8 mouse cellular contexts compared by ENCODE assay signal in genomic region chr1:37512961-37513431, GRCm38 (mm10). TPM values are rescaled to one million over a fixed set of nuclear protein-coding genes. Genes with fewer than 3 reads are reported as not detected.
DNase-seq lines count a peak whose midpoint lies in the region; ATAC-seq and TF ChIP-seq lines count a peak whose summit lies in the region.

No protein-coding gene starts in this region.

- no peaks in the 10 kb centered on the region for H3K27me3 ChIP-seq in lung, embryonic 15.5 days
- H3K27me3 ChIP-seq in hindbrain, embryonic 16.5 days (replicated peaks; ENCODE audit: control insufficient read depth, insufficient read depth, low read length) = no peaks in the 10 kb centered on the region
- H3K27me3 ChIP-seq in small intestine, adult 2 months (ENCODE audit: control insufficient read depth, insufficient read depth, low read length) = no peaks in the 10 kb centered on the region

- H3K4me3 ChIP-seq in lung, embryonic 15.5 days = no peak overlapping the region
- no peak overlapping the region for H3K4me3 ChIP-seq in hindbrain, embryonic 16.5 days (ENCODE audit: low read length)
- no peak overlapping the region for H3K4me3 ChIP-seq in small intestine, adult 2 months (ENCODE audit: low read depth, low read length)

- no peaks in the 10 kb centered on the region for H3K36me3 ChIP-seq in lung, embryonic 15.5 days
- no peaks in the 10 kb centered on the region for H3K36me3 ChIP-seq in hindbrain, embryonic 16.5 days (ENCODE audit: control insufficient read depth, insufficient read depth, low read length)
- H3K36me3 ChIP-seq in small intestine, adult 2 months (ENCODE audit: control insufficient read depth, insufficient read depth, low read length) = peaks cover 16% of the 10 kb centered on the region

- TF ChIP-seq CTCF in small intestine, adult 2 months (IDR thresholded peaks at IDR 0.05; ENCODE audit: extremely low read depth, insufficient read length, insufficient replicate concordance, low read depth, low read length) = no peak

- 71% methylated on average over 2 of the region's 2 CpGs for WGBS in lung, embryonic 15.5 days
- 58% methylated on average over 2 of the region's 2 CpGs for WGBS in hindbrain, embryonic 16.5 days
- WGBS in small intestine, adult 2 months = 33% methylated on average over 2 of the region's 2 CpGs

- H3K4me2 ChIP-seq in lung, embryonic 15.5 days = no peak overlapping the region
- peak overlapping the region; percentile 28; the same call in 1 of the 2 replicates for H3K4me2 ChIP-seq in hindbrain, embryonic 16.5 days (ENCODE audit: low read length)

- TF ChIP-seq POLR2A in small intestine, adult 2 months (IDR thresholded peaks at IDR 0.05; ENCODE audit: low read depth, low read length) = no peak

- H3K4me1 ChIP-seq in lung, embryonic 15.5 days = peaks cover 23% of the 10 kb centered on the region
- peaks cover 24% of the 10 kb centered on the region for H3K4me1 ChIP-seq in hindbrain, embryonic 16.5 days (ENCODE audit: control insufficient read depth, insufficient read depth, low read depth, low read length)
- peaks cover 57% of the 10 kb centered on the region for H3K4me1 ChIP-seq in small intestine, adult 2 months (ENCODE audit: control insufficient read depth, insufficient read depth, insufficient read length, low read length)

- no peak for ATAC-seq in lung, embryonic 15.5 days (ENCODE audit: borderline replicate concordance, extremely low read depth, low FRiP score, low TSS enrichment)
- ATAC-seq in hindbrain, embryonic 16.5 days = peak; percentile 52

- H3K9ac ChIP-seq in lung, embryonic 15.5 days = no peak overlapping the region
- H3K9ac ChIP-seq in hindbrain, embryonic 16.5 days (ENCODE audit: low read depth, low read length) = no peak overlapping the region

- H3K27ac ChIP-seq in lung, embryonic 15.5 days = peak overlapping the region; percentile 67
- peak overlapping the region; percentile 80 for H3K27ac ChIP-seq in hindbrain, embryonic 16.5 days (ENCODE audit: low read depth, low read length)
- peak overlapping the region; percentile 74 for H3K27ac ChIP-seq in small intestine, adult 2 months (ENCODE audit: insufficient read depth, low read depth, low read length)

- H3K9me3 ChIP-seq in lung, embryonic 15.5 days = no peaks in the 10 kb centered on the region
- H3K9me3 ChIP-seq in hindbrain, embryonic 16.5 days (ENCODE audit: control insufficient read depth, low read length) = no peaks in the 10 kb centered on the region

- DNase-seq in gastrocnemius, postnatal 10 days = peak; percentile 13
- no peak for DNase-seq in gastrocnemius, adult 18-20 months (ENCODE audit: low spot score)
- DNase-seq in lung, postnatal 14 days = no peak
- DNase-seq in ovary, postnatal 14 days (ENCODE audit: low spot score) = no peak
- DNase-seq in gastrocnemius, postnatal 36 days = no peak

- intact Hi-C loops in gastrocnemius, postnatal 36 days (cut with DNase I) = no loop called here

RNA-seq across cellular contexts. Expression of gene Mgat4a, which starts 27.8 kb away (rescaled TPM):
- 1 to 10 TPM; 7.5 to 9.5 TPM for total RNA-seq in gastrocnemius, postnatal 10 days (2021)
- total RNA-seq in gastrocnemius, adult 18-20 months (2021) = 1 to 10 TPM; 4.8 to 8.7 TPM
- polyA plus RNA-seq in lung, embryonic 15.5 days (2015; fragmentation: Nextera tagmentation; extraction: Ambion mirVana) = 5.7 and 6.3 TPM in 2 replicates
- 8.0 and 11.0 TPM in 2 replicates for polyA plus RNA-seq in hindbrain, embryonic 16.5 days (2015; fragmentation: Nextera tagmentation; extraction: Ambion mirVana)
- polyA plus RNA-seq in small intestine, adult 2 months (2012; rRNA removed) = 21.6 and 53.3 TPM in 2 replicates
- 1 to 10 TPM; 3.4 to 6.0 TPM for total RNA-seq in gastrocnemius, postnatal 36 days (2021)
